Mouse (Mus musculus): ENCODE measurements at regions not wholly inside any gene's neighbourhood (a gene's known extent, or its start where the extent isn't known, plus 50 kb on each side); places are given as distances from the start of the nearest gene placed in this dataset.

DNA sequence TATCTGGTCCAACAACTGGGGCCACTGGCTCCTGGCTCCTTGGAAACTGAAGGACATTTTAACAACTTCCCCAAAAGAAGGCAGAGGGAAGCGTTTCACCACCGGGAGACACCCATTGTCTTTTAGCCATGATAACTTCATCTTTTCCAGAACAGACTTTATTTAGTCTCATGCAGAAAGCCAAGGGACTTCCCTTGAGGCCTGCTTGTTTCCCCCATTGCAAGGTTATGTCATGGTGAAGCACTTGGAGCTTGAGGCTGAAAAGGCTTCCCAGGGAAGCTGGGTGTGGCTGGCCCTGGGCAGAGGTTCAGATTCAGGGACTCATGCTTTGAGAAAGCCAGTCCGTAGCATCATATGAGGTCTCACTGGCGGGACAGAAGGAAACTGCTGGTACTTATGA is 166.3 kb upstream of the Ado start:
- no peak for DNase-seq (ENCODE audit: low read depth, low spot score)
- no peaks in the 10 kb centered on the region for H3K27me3 ChIP-seq (ENCODE audit: control insufficient read depth, insufficient read depth, low read length, poor library complexity, severe bottlenecking)
- no peaks in the 10 kb centered on the region for H3K36me3 ChIP-seq (ENCODE audit: control insufficient read depth, insufficient read depth, low read length, poor library complexity, severe bottlenecking)

DNA sequence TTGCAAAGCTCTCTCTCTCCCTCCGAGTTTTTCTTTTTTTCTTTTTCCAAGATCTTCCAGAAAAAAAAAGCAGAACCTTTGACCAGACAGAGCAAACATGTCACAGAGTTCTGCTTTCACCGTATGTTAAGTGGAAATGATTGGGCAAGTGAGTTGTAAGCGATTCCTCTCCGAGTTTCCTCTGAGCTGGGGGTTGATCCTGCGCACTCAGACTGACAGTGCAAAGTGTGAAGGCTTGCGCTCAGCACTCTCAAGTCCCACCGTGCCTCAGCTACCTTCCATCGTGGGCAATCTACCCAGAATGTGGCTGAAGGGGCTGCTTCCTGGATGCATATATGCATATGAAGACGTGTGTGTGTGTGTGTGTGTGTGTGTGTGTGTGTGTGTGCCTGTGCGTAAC is 164.3 kb upstream of the Ado start:
- no peaks in the 10 kb centered on the region for H3K27me3 ChIP-seq (ENCODE audit: control insufficient read depth, insufficient read depth, low read length, poor library complexity, severe bottlenecking)
- DNase-seq (ENCODE audit: low read depth, low spot score) = no peak
- H3K36me3 ChIP-seq (ENCODE audit: control insufficient read depth, insufficient read depth, low read length, poor library complexity, severe bottlenecking) = no peaks in the 10 kb centered on the region

GRCm38 (mm10) chr10:67712665-67713064 is 163.9 kb upstream of the Ado start:
- H3K36me3 ChIP-seq (ENCODE audit: control insufficient read depth, insufficient read depth, low read length, poor library complexity, severe bottlenecking) = no peaks in the 10 kb centered on the region
- DNase-seq (ENCODE audit: low read depth, low spot score) = no peak
- no peaks in the 10 kb centered on the region for H3K27me3 ChIP-seq (ENCODE audit: control insufficient read depth, insufficient read depth, low read length, poor library complexity, severe bottlenecking)

- Histone ChIP-seq H3K36me3 (ENCODE audit: control insufficient read depth, insufficient read depth, low read length, poor library complexity, severe bottlenecking) (no peaks in the 10 kb centered on the region), H3K27me3 (ENCODE audit: control insufficient read depth, insufficient read depth, low read length, poor library complexity, severe bottlenecking) (no peaks in the 10 kb centered on the region)
- DNase-seq (ENCODE audit: low read depth, low spot score) = no peak
Observed at GRCm38 (mm10) chr10:67711961-67712360, 163.2 kb upstream of the Ado start.

GRCm38 (mm10) chr10:67706436-67706835 is 157.7 kb upstream of the Ado start:
- H3K27me3 ChIP-seq (ENCODE audit: control insufficient read depth, insufficient read depth, low read length, poor library complexity, severe bottlenecking) = no peaks in the 10 kb centered on the region
- H3K36me3 ChIP-seq (ENCODE audit: control insufficient read depth, insufficient read depth, low read length, poor library complexity, severe bottlenecking) = no peaks in the 10 kb centered on the region
- no peak for DNase-seq (ENCODE audit: low read depth, low spot score)

GRCm38 (mm10) chr10:67702783-67703455 is 154.2 kb upstream of the Ado start:
- Histone ChIP-seq H3K36me3 (ENCODE audit: control insufficient read depth, insufficient read depth, low read length, poor library complexity, severe bottlenecking) (no peaks in the 10 kb centered on the region), H3K27me3 (ENCODE audit: control insufficient read depth, insufficient read depth, low read length, poor library complexity, severe bottlenecking) (no peaks in the 10 kb centered on the region)
- DNase-seq (ENCODE audit: low read depth, low spot score) = peak; percentile 61

DNA sequence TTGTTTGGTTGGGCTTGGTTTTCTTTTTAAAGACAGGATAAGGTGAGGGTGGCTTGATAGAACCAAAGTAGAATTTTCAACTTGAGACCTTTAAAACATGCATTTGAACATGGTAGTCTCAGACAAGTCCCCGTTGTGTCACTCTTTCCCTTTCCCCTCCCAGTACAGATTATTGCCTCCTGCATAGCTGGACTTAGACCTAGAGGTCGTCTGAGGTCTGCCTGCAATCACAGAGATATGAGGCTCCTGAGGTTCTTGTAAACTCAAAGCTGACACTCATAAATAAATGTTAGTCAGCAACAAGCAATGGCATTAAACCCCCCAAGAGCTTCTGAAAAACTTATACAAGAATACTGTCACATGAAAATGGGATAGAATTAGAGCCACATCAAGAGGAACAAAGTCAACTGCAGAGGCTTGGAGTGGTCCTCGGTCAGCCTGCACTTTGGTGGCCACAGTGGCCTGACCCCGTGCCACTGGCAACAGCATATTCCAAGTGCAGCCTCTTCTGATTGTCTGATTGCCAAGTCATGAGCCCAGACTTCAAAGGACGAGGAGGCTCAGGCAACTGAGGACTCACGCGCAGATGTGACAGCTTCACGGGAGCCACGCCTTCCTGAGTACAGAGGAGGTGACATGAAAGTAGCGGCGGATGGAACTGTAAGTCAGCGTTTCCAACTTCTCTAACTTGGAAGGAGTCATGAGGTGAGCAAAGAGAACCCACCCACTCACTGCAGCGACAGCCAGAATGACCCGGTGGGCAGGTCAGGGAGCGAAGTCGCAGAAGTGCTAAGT is 148.8 kb upstream of the Ado start:
- no peaks in the 10 kb centered on the region for H3K27me3 ChIP-seq (ENCODE audit: control insufficient read depth, insufficient read depth, low read length, poor library complexity, severe bottlenecking)
- no peak for DNase-seq (ENCODE audit: low read depth, low spot score)
- H3K36me3 ChIP-seq (ENCODE audit: control insufficient read depth, insufficient read depth, low read length, poor library complexity, severe bottlenecking) = no peaks in the 10 kb centered on the region

DNA sequence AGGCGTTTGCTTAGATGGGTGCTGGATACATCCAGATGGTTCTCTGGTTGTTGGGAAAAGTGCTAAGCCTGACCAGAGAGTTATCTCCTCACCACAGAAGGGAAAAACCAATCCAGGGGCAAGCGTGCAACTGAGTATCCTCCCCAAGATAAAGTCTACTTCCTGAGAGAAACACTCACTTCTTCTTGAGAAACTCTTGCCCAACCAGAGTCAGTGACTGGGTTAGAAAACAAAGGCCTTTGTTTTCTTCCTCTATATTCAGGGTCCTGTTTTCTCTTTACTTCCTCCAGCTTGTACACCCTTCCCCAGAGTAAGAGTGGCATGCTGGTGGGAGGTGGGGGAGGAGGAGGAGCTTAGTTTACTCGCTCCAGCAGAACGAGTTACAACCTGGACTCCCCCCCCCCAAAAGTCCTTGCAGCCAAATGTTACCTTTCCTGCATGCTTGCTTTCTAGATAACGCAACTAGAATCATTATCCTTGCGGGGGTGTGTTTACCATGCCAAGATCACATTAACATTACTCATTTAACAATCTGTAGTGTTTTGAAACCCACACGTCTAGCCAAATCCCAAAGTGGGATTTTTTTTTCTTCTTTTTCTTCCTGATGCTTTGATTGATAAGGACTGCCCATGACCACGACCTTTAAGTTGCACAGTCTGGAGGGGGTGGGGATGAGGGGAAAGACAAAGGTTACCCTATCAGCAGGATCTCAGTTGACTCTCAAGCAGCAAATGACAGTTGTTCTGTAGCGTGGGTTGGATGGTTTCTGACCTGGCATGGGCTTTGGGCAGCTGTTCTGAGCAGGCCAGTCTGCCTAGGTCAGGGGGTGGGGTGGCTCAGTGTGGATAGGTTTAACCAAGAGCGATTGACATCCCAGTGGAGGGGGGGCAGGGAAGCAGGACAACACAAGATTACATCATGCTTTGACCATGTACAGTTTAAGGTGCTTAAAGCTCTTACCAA is 147.4 kb upstream of the Ado start:
- DNase-seq (ENCODE audit: low read depth, low spot score) = no peak
- Histone ChIP-seq H3K36me3 (ENCODE audit: control insufficient read depth, insufficient read depth, low read length, poor library complexity, severe bottlenecking) (no peaks in the 10 kb centered on the region), H3K27me3 (ENCODE audit: control insufficient read depth, insufficient read depth, low read length, poor library complexity, severe bottlenecking) (no peaks in the 10 kb centered on the region)

DNA sequence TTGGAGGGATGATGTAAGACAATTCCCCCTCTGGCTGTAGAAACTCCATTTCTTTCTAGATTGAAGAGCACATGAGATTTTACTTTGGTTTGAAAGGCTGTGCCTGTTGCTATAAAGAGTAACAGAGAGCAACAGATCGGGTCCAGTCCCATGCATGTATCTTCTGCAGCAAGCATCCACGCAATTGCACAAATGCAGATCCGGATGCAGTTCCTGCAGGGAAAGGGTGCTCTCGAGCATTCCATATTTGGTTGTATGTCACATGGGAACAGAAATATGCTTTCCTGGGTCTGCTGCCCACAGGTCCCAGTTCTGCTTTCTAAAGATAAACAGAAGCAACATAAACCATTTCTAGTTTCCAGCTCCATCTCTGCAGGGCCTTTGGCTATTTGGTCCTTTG is 146.0 kb upstream of the Ado start:
- Histone ChIP-seq H3K27me3 (ENCODE audit: control insufficient read depth, insufficient read depth, low read length, poor library complexity, severe bottlenecking) (no peaks in the 10 kb centered on the region), H3K36me3 (ENCODE audit: control insufficient read depth, insufficient read depth, low read length, poor library complexity, severe bottlenecking) (no peaks in the 10 kb centered on the region)
- no peak for DNase-seq (ENCODE audit: low read depth, low spot score)

GRCm38 (mm10) chr10:67693586-67693985 is 144.8 kb upstream of the Ado start:
- Histone ChIP-seq H3K36me3 (ENCODE audit: control insufficient read depth, insufficient read depth, low read length, poor library complexity, severe bottlenecking) (no peaks in the 10 kb centered on the region), H3K27me3 (ENCODE audit: control insufficient read depth, insufficient read depth, low read length, poor library complexity, severe bottlenecking) (no peaks in the 10 kb centered on the region)
- peak; percentile 58 for DNase-seq (ENCODE audit: low read depth, low spot score)

DNA sequence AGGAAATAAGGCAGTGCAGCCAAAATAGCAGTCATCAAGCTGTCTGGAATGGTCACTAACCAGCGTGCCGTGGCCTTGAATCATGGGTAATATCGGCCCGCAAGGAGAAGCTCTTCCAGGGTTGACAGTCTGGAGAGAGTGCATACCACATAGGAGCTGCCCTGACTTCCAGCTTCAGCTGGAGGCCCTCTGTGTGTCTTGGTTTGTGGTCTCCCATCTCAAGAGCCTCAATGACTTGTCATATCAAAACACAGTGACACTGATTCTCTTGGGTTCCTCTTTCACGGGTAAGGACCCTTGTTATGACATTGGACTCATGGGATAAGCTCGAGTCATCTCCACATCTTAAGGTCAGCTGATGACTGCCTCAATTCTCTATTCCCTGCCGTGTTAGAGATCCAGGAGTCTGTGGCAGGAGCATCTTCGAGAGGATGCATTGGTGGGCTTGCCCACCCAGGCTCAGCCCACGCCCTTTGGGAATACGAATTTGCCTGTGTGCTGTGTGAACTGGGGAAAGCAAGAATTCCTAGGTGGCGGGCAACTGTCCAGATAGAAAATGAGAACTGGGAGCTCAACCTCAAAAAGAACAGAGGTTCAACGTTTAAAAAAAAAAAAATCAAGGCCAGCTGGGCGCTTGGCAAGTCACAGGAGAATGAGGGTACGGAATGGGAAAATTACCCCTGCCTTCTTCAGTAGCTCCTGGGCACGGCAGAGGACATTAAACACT is 141.4 kb upstream of the Ado start:
- no peak for DNase-seq (ENCODE audit: low read depth, low spot score)
- Histone ChIP-seq H3K27me3 (ENCODE audit: control insufficient read depth, insufficient read depth, low read length, poor library complexity, severe bottlenecking) (no peaks in the 10 kb centered on the region), H3K36me3 (ENCODE audit: control insufficient read depth, insufficient read depth, low read length, poor library complexity, severe bottlenecking) (no peaks in the 10 kb centered on the region)

DNA sequence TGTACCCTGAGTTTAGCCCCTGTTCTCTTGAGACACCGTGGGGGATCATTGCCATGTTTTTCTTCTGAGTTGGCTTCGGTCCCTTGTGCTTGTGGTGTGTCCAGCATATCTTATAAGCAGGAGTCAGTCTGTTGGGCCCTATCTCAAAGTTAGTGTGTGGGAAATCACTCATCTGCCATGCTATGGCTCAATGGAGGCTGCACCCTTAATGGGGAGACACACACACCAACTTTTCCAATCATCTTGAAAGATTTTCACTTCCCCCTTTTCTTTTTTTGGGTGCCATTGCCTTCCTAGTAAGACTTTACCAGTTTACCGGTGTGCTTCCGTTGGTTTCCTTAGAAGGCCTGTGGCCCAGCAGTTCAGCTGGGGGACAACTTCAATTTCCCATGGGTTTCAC is 130.6 kb upstream of the Ado start:
- Histone ChIP-seq H3K36me3 (ENCODE audit: control insufficient read depth, insufficient read depth, low read length, poor library complexity, severe bottlenecking) (no peaks in the 10 kb centered on the region), H3K27me3 (ENCODE audit: control insufficient read depth, insufficient read depth, low read length, poor library complexity, severe bottlenecking) (no peaks in the 10 kb centered on the region)
- peak; percentile 71 for DNase-seq (ENCODE audit: low read depth, low spot score)

- H3K27me3 ChIP-seq (ENCODE audit: control insufficient read depth, insufficient read depth, low read length, poor library complexity, severe bottlenecking) = no peaks in the 10 kb centered on the region
- peak; percentile 90 for DNase-seq (ENCODE audit: low read depth, low spot score)
- H3K36me3 ChIP-seq (ENCODE audit: control insufficient read depth, insufficient read depth, low read length, poor library complexity, severe bottlenecking) = no peaks in the 10 kb centered on the region
Observed at GRCm38 (mm10) chr10:67673450-67673849, 124.7 kb upstream of the Ado start.

- H3K27me3 ChIP-seq (ENCODE audit: control insufficient read depth, insufficient read depth, low read length, poor library complexity, severe bottlenecking) = no peaks in the 10 kb centered on the region
- peak; percentile 88 for DNase-seq (ENCODE audit: low read depth, low spot score)
- no peaks in the 10 kb centered on the region for H3K36me3 ChIP-seq (ENCODE audit: control insufficient read depth, insufficient read depth, low read length, poor library complexity, severe bottlenecking)
Observed at GRCm38 (mm10) chr10:67672281-67672680, 123.5 kb upstream of the Ado start.
